Mouse (Mus musculus): ENCODE measurements around the gene Prr22. TPM values are rescaled to one million over a fixed set of nuclear protein-coding genes. Genes with fewer than 3 reads are reported as not detected.

Prr22 gene
- polyA plus RNA-seq, 1 experiment, result 3.7 TPM

DNA sequence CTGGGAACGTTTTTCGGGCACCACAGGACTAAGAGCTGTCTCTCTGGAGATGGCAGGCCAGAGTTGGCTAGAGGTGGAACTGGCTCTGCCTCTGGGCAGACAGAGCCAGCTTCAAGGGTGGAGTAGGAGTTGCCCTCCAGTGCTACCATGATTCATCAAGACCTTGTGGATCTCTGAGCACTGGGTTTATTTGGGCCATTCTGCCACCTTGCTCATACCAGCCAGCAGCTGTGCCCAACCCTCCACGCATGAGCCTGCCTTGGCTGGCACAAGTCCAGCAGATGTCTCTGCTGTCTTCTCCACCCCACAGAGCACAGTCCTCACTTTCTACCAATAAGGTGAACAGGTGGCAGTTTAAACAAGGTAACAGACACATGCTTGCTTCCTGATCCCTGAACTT is 18.8 kb downstream of the Prr22 start:
- TF ChIP-seq POLR2A (IDR thresholded peaks at IDR 0.05; ENCODE audit: low read depth, low read length), result no peak
- no peak for TF ChIP-seq CTCF (IDR thresholded peaks at IDR 0.05; ENCODE audit: extremely low read depth, insufficient read length, insufficient replicate concordance, low read depth, low read length)
- H3K27me3 ChIP-seq (ENCODE audit: control insufficient read depth, insufficient read depth, low read length), result no peaks in the 10 kb centered on the region
- WGBS, result 50% methylated on average over 3 of the region's 3 CpGs
- H3K36me3 ChIP-seq (ENCODE audit: control insufficient read depth, insufficient read depth, low read length), result no peaks in the 10 kb centered on the region
- H3K4me3 ChIP-seq (ENCODE audit: low read depth, low read length), result no peak overlapping the region
- no peaks in the 10 kb centered on the region for H3K4me1 ChIP-seq (ENCODE audit: control insufficient read depth, insufficient read depth, insufficient read length, low read length)
- H3K27ac ChIP-seq (ENCODE audit: insufficient read depth, low read depth, low read length), result no peak overlapping the region

DNA sequence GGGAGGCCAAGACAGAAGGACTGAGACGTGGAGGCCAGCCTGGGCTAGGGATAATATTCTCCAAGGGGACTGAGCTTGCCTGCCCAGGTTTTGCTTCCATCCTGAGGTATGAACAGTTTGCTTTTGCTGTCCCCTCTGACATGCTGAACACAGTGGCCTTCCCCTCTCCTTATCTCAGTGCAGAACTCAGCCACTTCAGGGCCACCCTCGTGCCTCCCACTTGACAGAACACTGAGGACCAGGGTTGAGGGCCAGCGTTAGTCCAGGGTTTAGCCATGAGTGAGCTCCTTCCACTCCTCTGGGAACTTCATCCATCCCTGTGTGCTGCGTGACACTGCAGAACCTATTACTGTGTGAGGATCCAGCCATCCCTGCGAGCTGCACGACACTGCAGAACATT is 19.2 kb downstream of the Prr22 start:
- H3K27me3 ChIP-seq (ENCODE audit: control insufficient read depth, insufficient read depth, low read length), result no peaks in the 10 kb centered on the region
- TF ChIP-seq CTCF (IDR thresholded peaks at IDR 0.05; ENCODE audit: extremely low read depth, insufficient read length, insufficient replicate concordance, low read depth, low read length) (no peak), POLR2A (IDR thresholded peaks at IDR 0.05; ENCODE audit: low read depth, low read length) (no peak)
- WGBS, result 84% methylated on average over 6 of the region's 6 CpGs

DNA sequence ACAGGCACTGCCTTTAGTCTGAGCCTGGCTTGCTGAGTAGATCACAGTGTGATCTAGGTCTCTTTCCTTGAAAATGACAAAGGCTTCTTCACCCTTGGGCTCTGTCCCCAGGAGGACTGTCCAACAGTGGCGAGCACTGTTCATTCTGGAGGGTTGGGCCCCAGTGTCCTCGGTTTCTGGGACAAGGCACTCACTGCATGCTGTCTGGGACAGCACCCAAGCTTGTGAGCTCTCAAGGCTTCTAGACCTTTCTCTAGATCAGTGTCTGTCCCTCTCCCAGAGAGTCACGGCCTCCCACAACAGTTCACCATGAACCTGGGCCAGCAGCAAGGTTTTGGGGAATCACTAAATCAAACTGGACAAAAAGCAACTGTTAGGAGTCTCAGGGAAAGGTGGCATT is 22.5 kb downstream of the Prr22 start:
- Histone ChIP-seq H3K36me3 (ENCODE audit: control insufficient read depth, insufficient read depth, low read length) (no peaks in the 10 kb centered on the region), H3K27ac (ENCODE audit: insufficient read depth, low read depth, low read length) (no peak overlapping the region), H3K4me1 (ENCODE audit: control insufficient read depth, insufficient read depth, insufficient read length, low read length) (no peaks in the 10 kb centered on the region), H3K27me3 (ENCODE audit: control insufficient read depth, insufficient read depth, low read length) (no peaks in the 10 kb centered on the region), H3K4me3 (ENCODE audit: low read depth, low read length) (no peak overlapping the region)
- TF ChIP-seq POLR2A (IDR thresholded peaks at IDR 0.05; ENCODE audit: low read depth, low read length) (no peak), CTCF (IDR thresholded peaks at IDR 0.05; ENCODE audit: extremely low read depth, insufficient read length, insufficient replicate concordance, low read depth, low read length) (no peak)
- 77% methylated on average over 3 of the region's 3 CpGs for whole genome bisulfite sequencing

More for the DNA sequence above, 19.2 kb downstream of the Prr22 start:
- Histone ChIP-seq H3K36me3 (ENCODE audit: control insufficient read depth, insufficient read depth, low read length) (no peaks in the 10 kb centered on the region), H3K4me3 (ENCODE audit: low read depth, low read length) (no peak overlapping the region), H3K4me1 (ENCODE audit: control insufficient read depth, insufficient read depth, insufficient read length, low read length) (no peaks in the 10 kb centered on the region), H3K27ac (ENCODE audit: insufficient read depth, low read depth, low read length) (no peak overlapping the region)

- Histone ChIP-seq H3K27me3 (ENCODE audit: control insufficient read depth, insufficient read depth, low read length) (no peaks in the 10 kb centered on the region), H3K4me1 (ENCODE audit: control insufficient read depth, insufficient read depth, insufficient read length, low read length) (no peaks in the 10 kb centered on the region), H3K27ac (ENCODE audit: insufficient read depth, low read depth, low read length) (no peak overlapping the region), H3K4me3 (ENCODE audit: low read depth, low read length) (no peak overlapping the region), H3K36me3 (ENCODE audit: control insufficient read depth, insufficient read depth, low read length) (no peaks in the 10 kb centered on the region)
- WGBS, result 78% methylated on average over 6 of the region's 6 CpGs
- no peak for TF ChIP-seq CTCF (IDR thresholded peaks at IDR 0.05; ENCODE audit: extremely low read depth, insufficient read length, insufficient replicate concordance, low read depth, low read length)
Measured at GRCm38 (mm10) chr17:56793614-56794319, 23.7 kb downstream of the Prr22 start.

- H3K4me3 ChIP-seq (ENCODE audit: low read depth, low read length), result no peak overlapping the region
- WGBS, result 93% methylated on average over 3 of the region's 3 CpGs
- no peak overlapping the region for H3K27ac ChIP-seq (ENCODE audit: insufficient read depth, low read depth, low read length)
- H3K36me3 ChIP-seq (ENCODE audit: control insufficient read depth, insufficient read depth, low read length), result no peaks in the 10 kb centered on the region
- TF ChIP-seq POLR2A (IDR thresholded peaks at IDR 0.05; ENCODE audit: low read depth, low read length) (no peak), CTCF (IDR thresholded peaks at IDR 0.05; ENCODE audit: extremely low read depth, insufficient read length, insufficient replicate concordance, low read depth, low read length) (no peak)
- H3K4me1 ChIP-seq (ENCODE audit: control insufficient read depth, insufficient read depth, insufficient read length, low read length), result no peaks in the 10 kb centered on the region
- H3K27me3 ChIP-seq (ENCODE audit: control insufficient read depth, insufficient read depth, low read length), result no peaks in the 10 kb centered on the region
Measured at GRCm38 (mm10) chr17:56799276-56799675, 29.2 kb downstream of the Prr22 start.

- no peaks in the 10 kb centered on the region for H3K27me3 ChIP-seq (ENCODE audit: control insufficient read depth, insufficient read depth, low read length)
- no peak overlapping the region for H3K27ac ChIP-seq (ENCODE audit: insufficient read depth, low read depth, low read length)
- H3K4me3 ChIP-seq (ENCODE audit: low read depth, low read length), result no peak overlapping the region
- WGBS, result 85% methylated on average over 8 of the region's 8 CpGs
- TF ChIP-seq POLR2A (IDR thresholded peaks at IDR 0.05; ENCODE audit: low read depth, low read length), result no peak
- TF ChIP-seq CTCF (IDR thresholded peaks at IDR 0.05; ENCODE audit: extremely low read depth, insufficient read length, insufficient replicate concordance, low read depth, low read length), result no peak
- H3K4me1 ChIP-seq (ENCODE audit: control insufficient read depth, insufficient read depth, insufficient read length, low read length), result no peaks in the 10 kb centered on the region
- H3K36me3 ChIP-seq (ENCODE audit: control insufficient read depth, insufficient read depth, low read length), result no peaks in the 10 kb centered on the region
Measured at GRCm38 (mm10) chr17:56802065-56802464, 32.0 kb downstream of the Prr22 start.

GRCm38 (mm10) chr17:56804952-56805351 is 34.9 kb downstream of the Prr22 start:
- Histone ChIP-seq H3K4me1 (ENCODE audit: control insufficient read depth, insufficient read depth, insufficient read length, low read length) (peaks cover 3% of the 10 kb centered on the region; the same call in 1 of the 2 replicates), H3K36me3 (ENCODE audit: control insufficient read depth, insufficient read depth, low read length) (no peaks in the 10 kb centered on the region), H3K4me3 (ENCODE audit: low read depth, low read length) (no peak overlapping the region), H3K27ac (ENCODE audit: insufficient read depth, low read depth, low read length) (no peak overlapping the region), H3K27me3 (ENCODE audit: control insufficient read depth, insufficient read depth, low read length) (no peaks in the 10 kb centered on the region)
- TF ChIP-seq POLR2A (IDR thresholded peaks at IDR 0.05; ENCODE audit: low read depth, low read length) (no peak), CTCF (IDR thresholded peaks at IDR 0.05; ENCODE audit: extremely low read depth, insufficient read length, insufficient replicate concordance, low read depth, low read length) (no peak)
- 82% methylated on average over 5 of the region's 5 CpGs for WGBS

Measured in small intestine, adult 2 months (tissue).